Mouse (Mus musculus): ENCODE data around the gene Zswim5.

Zswim5 gene

GRCm38 (mm10) chr4:117004649-117005048 lies 127.5 kb downstream of the Zswim5 start:
- in situ Hi-C loops (cut with MboI, MseI) = no loop called here

- in situ Hi-C loops (cut with MboI, MseI) = no loop called here
These were observed 128.6 kb downstream of the Zswim5 start for GRCm38 (mm10) chr4:117005611-117006400.

GRCm38 (mm10) chr4:117007058-117007457 lies 129.9 kb downstream of the Zswim5 start:
- in situ Hi-C loops (cut with MboI, MseI) = no loop called here

DNA sequence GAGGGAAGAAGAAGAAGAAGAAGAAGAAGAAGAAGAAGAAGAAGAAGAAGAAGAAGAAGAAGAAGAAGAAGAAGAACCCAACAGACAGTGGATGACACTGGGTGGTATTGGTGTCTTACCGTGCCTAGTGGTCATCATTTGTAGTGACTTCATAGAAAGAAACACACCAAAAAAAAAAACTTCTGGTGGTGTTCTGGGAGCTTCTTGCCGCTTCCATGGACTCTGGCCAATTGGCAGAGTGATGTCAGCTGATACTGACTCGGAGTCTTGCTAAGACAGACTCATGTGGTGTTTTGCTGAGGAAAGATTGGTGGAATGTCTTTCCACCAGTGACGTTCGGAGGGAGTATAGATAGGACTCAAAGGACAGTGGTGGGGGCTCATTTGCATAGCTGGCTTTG lies 133.1 kb downstream of the Zswim5 start:
- in situ Hi-C loops (cut with MboI, MseI) = no loop called here

GRCm38 (mm10) chr4:117013596-117013995 lies 136.4 kb downstream of the Zswim5 start:
- in situ Hi-C loops (cut with MboI, MseI) = no loop called here

GRCm38 (mm10) chr4:117014901-117015415 lies 137.8 kb downstream of the Zswim5 start:
- in situ Hi-C loops (cut with MboI, MseI) = no loop called here

- in situ Hi-C loops (cut with MboI, MseI) = no loop called here
These were observed 140.6 kb downstream of the Zswim5 start for GRCm38 (mm10) chr4:117017738-117018137.

GRCm38 (mm10) chr4:117018327-117018726 lies 141.2 kb downstream of the Zswim5 start:
- in situ Hi-C loops (cut with MboI, MseI) = no loop called here

- in situ Hi-C loops (cut with MboI, MseI) = no loop called here
These were observed 142.3 kb downstream of the Zswim5 start, which contains the start of gene Eif2b3 for GRCm38 (mm10) chr4:117019206-117020134. Gene Eif2b3, plus strand, starts transcription at chr4:117019402.

- in situ Hi-C loops (cut with MboI, MseI) = no loop called here
These were observed 146.3 kb downstream of the Zswim5 start for GRCm38 (mm10) chr4:117023469-117023868.

GRCm38 (mm10) chr4:117031105-117031504 lies 153.9 kb downstream of the Zswim5 start:
- in situ Hi-C loops (cut with MboI, MseI) = loop anchor here (5.0 kb wide), 1 partner anchor 111 kb away; no protein-coding TSS in a partner anchor

Data from T-helper 1 cell (primary cell).